Mouse (Mus musculus) heart, adult 2 months (tissue): ENCODE measurements around the gene Myo1c.

Experiments used
- CTCF ChIP-seq: fragments of 200-600 bp; IDR thresholded peaks from 2 replicates; pipeline ENCODE4 v1.8.1; 2022; ENCODE audit warnings: antibody characterized with exemption, mild to moderate bottlenecking, moderate library complexity
- EP300 ChIP-seq: fragments of 200-500 bp; IDR thresholded peaks from 2 replicates; pipeline ENCODE4 v1.6.1; 2011; ENCODE audit warnings: low read depth, low read length, control low read depth; ENCODE audit not compliant: insufficient read depth
- POLR2A ChIP-seq: fragments of 200-500 bp; IDR thresholded peaks from 2 replicates; pipeline ENCODE4 v1.6.1; 2011; ENCODE audit warnings: mild to moderate bottlenecking, low read depth, low read length, control low read depth; ENCODE audit not compliant: insufficient read depth

- TF ChIP-seq CTCF (no peak), POLR2A (no peak), EP300 (no peak)
Observed at GRCm38 (mm10) chr11:75632921-75633320, 17.4 kb upstream of the Myo1c start.
